Mouse (Mus musculus): ENCODE data around the gene Prl7c1. TPM values are rescaled to one million over a fixed set of nuclear protein-coding genes. Genes with fewer than 3 reads are reported as not detected.
"Not testable (repeated sequence)": the region's sequence is repeated elsewhere in the genome, so short reads cannot be mapped to it uniquely, and the experiment has no call there.

The Prl7c1 gene
- total RNA-seq (2014; fragmentation: Nextera tagmentation) (not detected in 2 replicates), total RNA-seq (2017) (not detected in 2 replicates)

DNA sequence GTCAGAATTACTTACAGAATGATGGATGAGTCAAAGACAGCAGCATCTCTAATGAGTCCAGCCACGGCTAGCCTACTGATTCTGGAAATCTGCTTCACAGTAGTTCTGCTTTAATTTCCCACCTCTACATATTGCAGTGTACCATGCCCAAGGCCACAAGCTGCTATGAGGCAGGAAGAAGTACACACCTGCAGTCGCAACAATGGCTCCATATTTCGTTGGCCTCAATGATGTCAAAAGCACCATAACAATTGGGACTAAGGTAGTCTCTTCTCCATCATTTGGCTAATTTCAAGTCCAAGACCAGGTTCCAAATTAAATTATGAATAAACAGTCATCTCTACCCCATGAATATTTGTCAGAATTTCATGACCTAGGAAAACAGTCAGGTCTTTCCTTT is at the start of gene Prl7c1:
Prl7c1 (minus strand) TSS at position 101 of the 400 bp plus-strand sequence.
- not testable (repeated sequence) for ATAC-seq (replicated peaks; ENCODE audit: low FRiP score, low TSS enrichment, poor library complexity, severe bottlenecking)

DNA sequence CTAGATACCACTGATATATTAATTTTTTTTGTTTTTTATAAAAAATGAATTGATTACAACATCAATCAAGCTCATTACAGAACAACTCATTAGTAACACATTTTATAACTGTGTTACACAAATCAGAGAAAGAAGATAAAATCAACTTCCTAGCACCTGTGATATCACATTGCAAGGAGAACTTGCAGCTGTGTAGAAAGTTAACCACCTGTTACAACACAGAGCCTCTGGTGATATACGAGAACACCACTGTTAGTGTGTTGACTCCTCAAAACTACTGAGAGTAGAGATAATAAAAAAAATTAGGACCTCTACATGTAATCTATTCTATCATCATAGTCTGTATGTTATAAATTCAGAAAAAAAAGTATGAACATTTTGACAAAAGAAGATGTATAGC is 22.2 kb upstream of the Prl7c1 start:
- no peak for ATAC-seq (replicated peaks; ENCODE audit: low FRiP score, low TSS enrichment, poor library complexity, severe bottlenecking)

GRCm38 (mm10) chr13:27801354-27801753 is 20.8 kb upstream of the Prl7c1 start, which contains the start of gene Prl2a1:
TSS of gene Prl2a1 (plus strand) at chr13:27801654.
- ATAC-seq (replicated peaks; ENCODE audit: low FRiP score, low TSS enrichment, poor library complexity, severe bottlenecking): no peak

- ATAC-seq (replicated peaks; ENCODE audit: low FRiP score, low TSS enrichment, poor library complexity, severe bottlenecking): no peak
Measured at GRCm38 (mm10) chr13:27799303-27799702, 18.7 kb upstream of the Prl7c1 start.

DNA sequence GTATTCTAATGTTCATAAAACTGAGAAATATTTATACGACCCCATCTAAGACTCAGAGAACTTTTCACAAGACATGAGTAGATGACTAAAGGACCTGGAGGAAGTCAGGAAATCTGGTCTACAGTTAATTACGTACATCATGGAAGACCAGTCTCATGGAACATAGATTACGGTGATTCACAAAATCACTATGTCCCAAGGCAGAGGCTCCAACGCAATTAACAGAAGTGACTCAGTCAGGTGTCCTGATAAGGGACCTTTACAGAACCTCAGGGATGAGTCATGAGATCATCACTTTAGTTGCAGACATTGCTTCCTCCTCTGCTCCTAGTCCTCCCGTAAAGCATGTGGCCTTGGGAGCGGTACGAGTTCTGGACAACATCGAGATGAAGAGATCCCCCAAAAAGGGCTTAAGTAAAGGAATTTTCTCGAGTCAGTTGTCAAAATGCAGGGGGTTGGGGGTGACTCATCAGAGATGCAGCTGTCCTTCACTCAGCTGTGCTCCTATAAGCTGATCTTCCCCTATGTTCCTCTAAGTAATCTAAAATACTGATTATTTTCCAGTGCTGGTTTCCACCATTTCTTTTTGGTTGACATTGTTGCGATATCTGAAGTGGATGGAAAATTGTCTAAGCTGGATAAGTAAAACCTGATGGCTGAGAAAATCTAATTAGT is 46.0 kb downstream of the Prl7c1 start:
- no peak for ATAC-seq (replicated peaks; ENCODE audit: low FRiP score, low TSS enrichment, poor library complexity, severe bottlenecking)

DNA sequence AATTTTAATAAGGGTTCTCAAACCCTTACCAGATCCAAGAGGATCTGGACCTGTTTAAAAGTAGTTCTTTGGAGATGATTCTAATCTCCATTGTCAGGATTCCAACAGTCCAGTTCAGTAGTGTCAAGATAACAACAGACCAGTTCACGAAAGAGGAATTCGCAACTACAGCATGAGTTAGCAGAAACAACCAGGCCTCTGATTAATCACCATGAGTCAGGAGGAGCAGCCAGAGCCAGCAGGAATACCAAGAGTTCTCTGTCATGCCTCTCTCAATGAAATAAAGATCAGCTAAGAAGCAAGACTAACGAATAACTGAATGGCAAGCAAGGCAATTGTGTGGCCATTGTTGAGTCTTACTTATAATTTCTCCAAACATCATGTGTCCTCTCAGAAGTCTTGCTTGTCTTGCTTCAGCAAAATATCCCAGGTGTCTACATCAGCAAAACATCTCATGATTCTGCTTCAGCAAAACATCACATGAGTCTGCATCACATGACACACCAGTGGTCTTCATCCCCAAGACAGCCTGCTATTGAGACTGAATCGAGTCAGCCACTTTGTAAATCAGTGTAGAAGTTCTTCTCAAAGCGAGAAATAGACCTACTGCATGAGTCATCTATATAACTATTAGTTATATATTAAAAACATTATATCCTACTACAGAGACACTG is 50.2 kb downstream of the Prl7c1 start:
- not testable (repeated sequence) for ATAC-seq (replicated peaks; ENCODE audit: low FRiP score, low TSS enrichment, poor library complexity, severe bottlenecking)

DNA sequence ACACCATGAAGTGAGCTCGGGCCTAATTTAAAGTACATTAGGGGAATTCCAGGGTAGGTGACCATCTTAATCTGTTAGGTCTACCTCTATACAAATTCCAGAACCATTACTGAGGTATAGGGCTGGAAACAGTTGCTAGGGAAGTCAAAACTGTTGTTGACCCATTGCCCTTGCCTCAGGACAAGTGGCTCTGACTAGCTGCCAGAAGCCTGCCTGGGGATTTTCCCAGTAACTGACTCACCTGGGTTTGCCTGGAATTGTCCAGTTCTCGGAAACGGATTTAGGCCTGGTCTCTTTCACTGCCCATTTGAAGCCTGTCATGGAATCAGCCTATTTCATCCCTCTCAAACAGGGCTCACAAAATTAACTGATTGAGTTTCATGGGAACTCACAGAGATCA is 55.5 kb downstream of the Prl7c1 start:
- ATAC-seq (replicated peaks; ENCODE audit: low FRiP score, low TSS enrichment, poor library complexity, severe bottlenecking): not testable (repeated sequence)

Other genes starting within 250 kb of the Prl7c1 start
- gene Prl8a9, start 216.2 kb downstream of the Prl7c1 start, total RNA-seq (2014; fragmentation: Nextera tagmentation): not detected in 2 replicates
- gene Prl8a9, start 216.2 kb downstream of the Prl7c1 start, total RNA-seq (2017): not detected in 2 replicates
- not detected in 2 replicates for gene Prl8a1, start 198.6 kb downstream of the Prl7c1 start, total RNA-seq (2014; fragmentation: Nextera tagmentation)
- gene Prl8a1, start 198.6 kb downstream of the Prl7c1 start, total RNA-seq (2017): not detected in 2 replicates
- gene Prl7b1, start 170.2 kb downstream of the Prl7c1 start, total RNA-seq (2014; fragmentation: Nextera tagmentation): not detected in 2 replicates
- not detected in 2 replicates for gene Prl7b1, start 170.2 kb downstream of the Prl7c1 start, total RNA-seq (2017)
- gene Prl7a1, start 138.3 kb downstream of the Prl7c1 start, total RNA-seq (2014; fragmentation: Nextera tagmentation): not detected in 2 replicates
- not detected in 2 replicates for gene Prl7a1, start 138.3 kb downstream of the Prl7c1 start, total RNA-seq (2017)
- gene Prl7a2, start 112.8 kb downstream of the Prl7c1 start, total RNA-seq (2014; fragmentation: Nextera tagmentation): not detected in 2 replicates
- gene Prl7a2, start 112.8 kb downstream of the Prl7c1 start, total RNA-seq (2017): not detected in 2 replicates
- not detected in 2 replicates for gene Prl7d1, start 64.1 kb downstream of the Prl7c1 start, total RNA-seq (2014; fragmentation: Nextera tagmentation)
- gene Prl7d1, start 64.1 kb downstream of the Prl7c1 start, total RNA-seq (2017): not detected in 2 replicates
- gene Prl2a1, start 20.9 kb upstream of the Prl7c1 start, total RNA-seq (2014; fragmentation: Nextera tagmentation): not detected in 2 replicates
- gene Prl2a1, start 20.9 kb upstream of the Prl7c1 start, total RNA-seq (2017): not detected in 2 replicates
- not detected in 2 replicates for gene Prl2c1, start 68.5 kb upstream of the Prl7c1 start, total RNA-seq (2014; fragmentation: Nextera tagmentation)
- not detected in 2 replicates for gene Prl2c1, start 68.5 kb upstream of the Prl7c1 start, total RNA-seq (2017)
- gene Prl4a1, start 235.4 kb upstream of the Prl7c1 start, total RNA-seq (2014; fragmentation: Nextera tagmentation): not detected in 2 replicates
- gene Prl4a1, start 235.4 kb upstream of the Prl7c1 start, total RNA-seq (2017): not detected in 2 replicates

All from megakaryocyte-erythroid progenitor cell, adult 5-6 weeks (primary cell).